Mouse (Mus musculus) heart, adult 18-20 months (tissue): ENCODE results near the gene Orm2. TPM values are rescaled to one million over a fixed set of nuclear protein-coding genes. Genes with fewer than 3 reads are reported as not detected.
A peak's percentile ranks its signal among the peaks of the same experiment; 100 is the strongest.

Source experiments
- DNase-seq, 2 experiments: peaks; one replicate each; pipeline ENCODE4 v3.0.0; 2021 to 2022; ENCODE audit warnings: mixed read lengths in 1 of 2
- total RNA-seq, 2 experiments: library from RNA; stranded (reverse); gene quantifications; 2 replicates each; pipeline ENCODE4 v1.2.3; 2021

Orm2 gene
- total RNA-seq, 2 experiments from 2014 or later: 0.82 TPM; not detected in 1

- DNase-seq: no peak
Observed at GRCm38 (mm10) chr4:63377483-63377882, 15.2 kb downstream of the Orm2 start.

DNA sequence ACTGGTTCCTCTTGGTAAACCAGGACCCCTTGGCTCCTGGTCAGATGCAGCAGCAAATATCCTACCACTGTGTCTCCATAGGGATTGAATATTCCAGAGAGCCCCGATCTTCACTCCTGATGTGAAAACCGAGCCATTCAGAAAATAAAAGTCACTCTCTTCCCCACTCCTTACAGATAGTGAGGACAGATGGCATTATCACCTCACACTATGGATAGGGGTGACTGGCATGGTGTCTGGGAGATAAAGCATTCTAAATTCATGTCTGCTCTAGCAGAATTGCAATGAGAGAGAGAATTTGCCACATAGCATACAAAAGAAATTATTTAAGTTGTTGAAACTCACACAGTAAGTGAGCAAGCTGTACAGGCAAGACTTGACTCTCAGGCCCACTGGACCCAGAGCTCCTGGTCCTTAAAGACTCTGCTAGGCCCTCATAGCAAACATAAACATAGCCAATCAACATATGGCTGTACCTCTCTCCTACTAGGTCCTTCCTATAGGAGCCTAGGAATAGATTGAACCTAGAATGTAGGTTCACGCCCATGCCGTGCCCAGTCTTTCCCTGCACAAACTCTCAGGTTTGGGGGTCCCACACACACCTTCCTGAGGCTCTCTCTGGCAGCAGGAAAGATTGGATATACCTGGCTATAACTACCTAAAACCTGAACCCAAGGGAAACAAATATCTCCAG lies 20.6 kb downstream of the Orm2 start:
- DNase-seq: no peak

GRCm38 (mm10) chr4:63383474-63383873 lies 21.2 kb downstream of the Orm2 start:
- DNase-seq: no peak

- no peak for DNase-seq
Observed at GRCm38 (mm10) chr4:63384262-63384661, 22.0 kb downstream of the Orm2 start.

- no peak for DNase-seq
Observed at GRCm38 (mm10) chr4:63385253-63385652, 23.0 kb downstream of the Orm2 start.

DNA sequence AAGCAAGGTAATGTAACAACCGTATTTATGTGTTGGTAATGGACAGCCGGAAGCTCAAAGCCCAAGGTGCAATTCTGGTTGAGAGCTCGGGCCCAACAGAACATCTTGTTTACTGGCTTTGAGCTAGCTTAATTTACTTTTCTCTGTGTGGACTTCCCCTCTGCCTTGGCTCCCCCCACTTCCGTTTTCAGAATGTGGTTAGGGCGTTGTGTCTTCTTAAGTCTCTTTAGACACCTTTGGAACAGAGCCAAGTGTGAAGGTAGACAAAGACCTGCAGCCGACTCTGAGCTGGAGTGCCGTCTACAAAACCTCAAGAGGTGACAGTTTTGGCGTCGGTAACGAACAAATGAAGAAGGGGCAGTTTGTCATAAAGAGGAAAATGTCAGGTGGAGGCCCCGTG lies 23.5 kb downstream of the Orm2 start:
- peak in 1 of 2 experiments; percentile 64 for DNase-seq

DNA sequence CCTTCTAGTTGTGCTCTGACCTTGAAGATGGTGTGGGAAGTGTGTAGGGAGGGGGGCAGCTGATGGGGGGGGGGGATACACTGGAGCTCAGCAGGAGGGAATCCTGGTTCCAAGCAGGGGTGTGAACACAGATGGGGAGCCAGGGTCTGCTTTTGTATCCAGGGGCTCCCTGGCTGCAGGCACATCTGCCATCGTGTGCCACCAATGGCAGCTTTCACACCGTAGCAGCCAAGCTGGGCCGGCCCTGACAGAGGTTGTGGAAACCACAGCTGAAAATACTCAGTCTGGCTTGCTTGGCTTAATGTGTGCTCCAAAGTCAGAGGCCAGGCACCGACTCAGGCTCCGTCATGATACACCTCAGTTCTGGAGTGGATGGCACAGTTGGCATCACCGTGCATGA lies 25.8 kb downstream of the Orm2 start:
- DNase-seq: no peak

DNA sequence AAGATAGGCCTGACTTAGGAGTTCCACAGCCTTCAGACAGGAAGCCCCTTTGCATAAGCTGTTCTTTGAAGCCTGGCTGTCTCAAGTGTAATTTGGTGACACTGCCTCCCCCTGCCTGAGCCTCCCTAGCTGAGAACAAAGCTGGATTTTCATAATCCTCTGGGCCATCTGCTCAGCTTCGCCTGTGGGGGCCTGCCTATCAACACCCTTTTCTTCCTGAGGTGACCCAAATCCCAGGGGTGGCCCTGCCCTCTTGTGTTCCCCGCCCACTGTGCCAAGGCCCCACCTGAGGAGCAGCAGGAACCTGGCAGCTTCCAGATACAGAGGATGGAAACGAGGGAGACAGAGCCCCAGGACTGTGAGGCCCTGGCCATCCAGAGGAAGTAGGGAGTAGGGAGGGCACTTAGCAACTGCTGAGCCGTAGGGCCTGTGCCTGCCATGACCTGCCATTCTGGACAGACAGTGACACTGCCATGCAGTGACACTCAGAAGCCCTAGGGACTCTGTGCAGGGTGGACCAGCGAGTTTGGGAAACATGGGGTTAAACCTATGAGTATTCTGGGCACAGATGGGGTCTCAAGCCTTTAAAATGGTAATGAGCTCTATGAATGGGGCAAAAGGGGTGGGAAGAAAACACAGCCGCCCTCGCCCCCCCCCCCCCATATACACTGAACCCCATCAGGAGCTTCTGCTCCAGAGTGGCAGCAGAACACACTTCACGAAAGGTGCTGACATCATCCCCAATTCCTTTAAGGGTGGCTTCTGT lies 27.1 kb downstream of the Orm2 start:
- no peak for DNase-seq

GRCm38 (mm10) chr4:63389887-63390528 lies 27.8 kb downstream of the Orm2 start:
- peak in 1 of 2 experiments; percentile 41 for DNase-seq

DNA sequence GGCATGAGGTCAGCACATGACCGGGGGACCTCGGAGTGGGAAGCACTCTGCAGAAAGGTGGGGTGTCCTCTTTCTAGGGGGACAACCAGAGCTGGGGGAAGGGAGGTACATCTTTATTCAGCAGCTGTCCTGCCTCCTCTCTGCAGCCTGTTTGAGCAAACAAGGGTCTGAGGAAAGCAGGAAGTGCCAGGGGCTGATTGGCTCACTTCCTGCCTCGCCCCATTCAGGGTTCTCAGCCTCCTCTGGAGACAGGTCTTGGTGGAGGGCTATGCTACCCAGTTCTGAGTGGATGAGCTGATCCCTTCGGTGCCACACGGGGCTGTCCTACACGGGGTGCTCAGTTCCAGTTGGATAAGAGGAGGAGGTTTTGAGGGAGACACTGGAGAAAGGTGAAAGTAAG lies 29.1 kb downstream of the Orm2 start:
- no peak for DNase-seq

DNA sequence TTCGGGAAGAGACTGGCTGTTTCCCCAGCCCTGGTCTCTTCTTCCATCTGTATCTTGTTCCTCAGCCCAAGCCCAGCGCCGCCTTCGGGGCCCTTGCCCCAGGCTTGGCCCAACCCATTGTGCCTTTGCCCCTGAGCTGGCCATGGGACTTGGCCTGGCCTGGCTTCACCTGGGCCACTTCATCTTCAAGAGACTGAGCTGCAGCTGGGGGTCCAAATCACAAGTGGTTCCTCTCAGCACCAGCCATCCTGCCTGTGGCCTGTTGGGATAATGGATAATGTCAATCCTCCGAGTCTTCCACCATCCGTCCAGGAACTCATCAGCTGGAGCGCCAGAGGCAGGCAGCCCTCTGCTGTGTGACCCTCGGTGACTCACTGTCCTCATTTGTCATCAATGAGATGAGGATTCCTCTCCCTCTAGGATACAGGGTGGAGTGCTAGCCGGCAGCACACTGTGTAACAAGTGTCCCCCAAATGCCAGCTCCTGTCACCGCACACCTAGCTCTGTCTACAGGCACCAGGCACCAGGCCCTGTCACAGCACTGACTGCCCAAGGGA lies 35.8 kb downstream of the Orm2 start:
- no peak for DNase-seq

DNA sequence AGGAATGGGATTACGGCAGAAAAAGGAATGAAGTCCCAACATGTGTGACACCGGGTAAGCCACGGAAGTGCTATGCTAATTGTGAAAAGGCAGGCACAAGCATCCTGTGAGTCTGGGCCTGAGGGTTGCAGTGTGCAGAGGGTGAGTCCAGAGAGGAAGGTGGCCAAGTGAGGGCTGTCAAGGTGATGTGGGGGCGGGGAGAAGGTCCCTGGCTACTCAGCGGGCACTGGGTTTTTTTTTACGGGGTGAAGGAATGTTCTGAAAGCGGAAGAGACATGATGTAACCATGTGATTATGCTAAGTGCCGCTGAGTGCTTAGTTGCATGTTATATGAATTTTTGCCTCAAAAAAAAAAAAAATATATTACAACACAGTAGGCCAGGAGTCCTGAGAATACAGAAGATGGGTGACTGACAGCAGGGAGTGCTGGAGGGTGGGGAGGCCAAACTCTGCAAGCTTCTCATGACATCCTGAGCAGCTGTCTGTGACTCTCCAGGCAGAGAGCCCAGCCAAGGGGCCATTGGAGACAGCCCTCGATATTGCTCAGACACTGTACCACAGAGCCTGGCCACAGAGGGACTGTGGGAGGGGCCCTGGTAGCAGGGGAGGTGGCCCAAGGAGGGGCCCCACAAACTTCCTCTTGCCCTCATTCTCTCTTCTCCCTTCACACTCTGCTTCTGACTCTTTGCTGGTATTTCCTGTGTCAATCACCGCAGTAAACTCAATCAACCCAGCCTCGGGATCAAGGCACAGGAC lies 36.8 kb downstream of the Orm2 start:
- peak in 1 of 2 experiments; percentile 84 for DNase-seq

DNA sequence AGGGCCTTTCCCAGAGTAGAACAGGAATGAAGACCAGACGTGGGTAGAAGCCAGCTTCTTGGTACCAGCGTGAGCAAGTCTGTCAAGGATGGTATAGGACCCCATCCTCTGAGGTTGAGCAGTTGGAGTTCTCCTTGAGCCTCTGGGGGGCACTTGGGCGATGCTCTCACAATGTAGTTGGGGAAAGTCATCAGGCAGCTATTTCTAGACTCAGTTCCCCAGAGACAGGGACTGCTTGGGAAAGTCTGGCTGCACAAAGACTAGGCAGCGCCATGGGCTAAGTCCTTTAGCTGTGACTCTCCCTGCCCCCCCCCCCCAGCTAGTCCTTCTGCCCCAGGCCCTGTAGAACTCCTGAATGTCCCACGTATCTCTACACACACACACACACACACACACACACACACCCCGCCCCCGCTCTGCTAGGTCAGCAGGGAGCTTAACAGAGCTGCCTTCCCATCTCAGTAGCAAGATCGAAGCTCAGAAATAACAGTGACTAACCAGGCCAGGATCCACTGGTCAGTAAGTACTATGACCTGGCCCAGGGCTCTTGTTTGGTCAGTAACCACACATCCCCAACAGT lies 37.5 kb downstream of the Orm2 start:
- DNase-seq: peak in 1 of 2 experiments; percentile 73

GRCm38 (mm10) chr4:63400541-63401306 lies 38.5 kb downstream of the Orm2 start:
- DNase-seq: peak in 1 of 2 experiments; percentile 21

GRCm38 (mm10) chr4:63401620-63402019 lies 39.4 kb downstream of the Orm2 start:
- DNase-seq: peak in 1 of 2 experiments; percentile 56

- no peak for DNase-seq
Observed at GRCm38 (mm10) chr4:63402056-63402455, 39.8 kb downstream of the Orm2 start.

- no peak for DNase-seq
Observed at GRCm38 (mm10) chr4:63402558-63402957, 40.3 kb downstream of the Orm2 start.

- peak; percentile 93 to 96 for DNase-seq
Observed at GRCm38 (mm10) chr4:63403040-63403959, 41.1 kb downstream of the Orm2 start, which contains the start of gene Akna. Gene Akna, minus strand, starts transcription at chr4:63403354.

GRCm38 (mm10) chr4:63404205-63404604 lies 42.0 kb downstream of the Orm2 start:
- peak in 1 of 2 experiments; percentile 60 for DNase-seq

- DNase-seq: peak in 1 of 2 experiments; percentile 36
Observed at GRCm38 (mm10) chr4:63405051-63405450, 42.8 kb downstream of the Orm2 start.
